Comparison of ENCODE assay signal across 21 mouse cellular contexts in the genomic region with DNA sequence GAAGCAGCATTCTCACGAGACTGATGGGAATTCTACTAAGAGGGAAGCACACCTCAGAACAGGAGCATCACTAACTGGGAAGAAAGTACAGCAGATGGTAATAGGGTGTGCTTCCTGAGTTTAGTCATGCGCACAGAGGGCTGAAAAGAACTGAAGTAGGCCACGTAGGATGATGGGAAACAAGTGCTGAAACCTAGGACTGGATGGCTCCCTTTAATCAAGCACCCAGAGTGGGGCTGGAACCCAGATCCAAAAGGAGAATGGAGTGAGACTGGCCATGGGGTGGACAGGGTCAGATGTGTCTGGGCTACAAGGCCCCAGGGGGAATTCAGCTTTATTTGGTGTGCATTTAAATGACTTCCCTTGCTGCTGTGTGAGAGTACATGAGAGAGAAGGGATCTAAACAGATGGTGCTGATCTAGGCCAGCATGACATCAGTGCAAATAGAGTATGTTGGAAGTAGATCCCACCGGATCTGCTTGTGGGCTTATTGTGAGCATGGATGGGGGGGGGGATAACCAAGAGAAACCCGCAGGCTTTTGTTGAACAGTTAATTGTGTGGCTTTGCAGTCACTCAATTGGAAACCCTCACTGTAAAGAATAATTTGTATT. TPM values are rescaled to one million over a fixed set of nuclear protein-coding genes. Genes with fewer than 3 reads are reported as not detected.
DNase-seq lines count a peak whose midpoint lies in the region; ATAC-seq lines count a peak whose summit lies in the region.
"Had no signal": no experiment of that assay in that cellular context is flagged by ENCODE, and none has a peak within 500 bp of the region (broad histone marks: within the 10 kb centered on the region; RNA-seq: fewer than 3 reads in every experiment).

No protein-coding gene starts in this region.

- 51% methylated on average over 5 of the region's 5 CpGs for WGBS in hindbrain, embryonic 14.5 days
- WGBS in kidney, embryonic 16.5 days = 88% methylated on average over 5 of the region's 5 CpGs
- 90% methylated on average over 5 of the region's 5 CpGs for WGBS in kidney, embryonic 15.5 days

- peak; percentile 31 to 43 for DNase-seq in cerebellum, postnatal 25 days
- no peak for DNase-seq in cerebellum, adult 11-12 months
- DNase-seq in retina, postnatal 1 day = peak; percentile 56
- no peak for DNase-seq in retina, embryonic 14.5 days (ENCODE audit: low spot score)
- DNase-seq in hindbrain, embryonic 14.5 days (ENCODE audit: low spot score) = no peak
- DNase-seq: adrenal gland, adult 2 months; B cell, adult 2 months; gastrocnemius, adult 2 months; heart, postnatal 14 days; kidney, adult 11 months; kidney, postnatal 36 days; liver; lung, embryonic 14.5 days; thymus, adult 2 months had no signal

- H3K27me3 ChIP-seq in hindbrain, embryonic 14.5 days (ENCODE audit: control insufficient read depth, insufficient read depth, low read length) = no peaks in the 10 kb centered on the region
- no peaks in the 10 kb centered on the region for H3K27me3 ChIP-seq in kidney, embryonic 16.5 days (ENCODE audit: insufficient read depth, low read length)
- H3K27me3 ChIP-seq in kidney, embryonic 15.5 days = no peaks in the 10 kb centered on the region

- no peak overlapping the region for H3K4me3 ChIP-seq in hindbrain, embryonic 14.5 days (replicated peaks; ENCODE audit: low read length)
- no peak overlapping the region for H3K4me3 ChIP-seq in kidney, embryonic 16.5 days (ENCODE audit: low read length)
- no peak overlapping the region for H3K4me3 ChIP-seq in kidney, embryonic 15.5 days (replicated peaks)
- H3K4me3 ChIP-seq: erythroblast, embryonic 14.5 days; gastrocnemius, adult 2 months had no signal

- peaks cover 64% of the 10 kb centered on the region for H3K36me3 ChIP-seq in hindbrain, embryonic 14.5 days (replicated peaks; ENCODE audit: control insufficient read depth, insufficient read depth)
- peaks cover 29% of the 10 kb centered on the region for H3K36me3 ChIP-seq in kidney, embryonic 16.5 days (ENCODE audit: insufficient read depth, low read length)
- peaks cover 65% of the 10 kb centered on the region for H3K36me3 ChIP-seq in kidney, embryonic 15.5 days

- no peak overlapping the region for H3K4me2 ChIP-seq in hindbrain, embryonic 14.5 days (replicated peaks)
- H3K4me2 ChIP-seq in kidney, embryonic 16.5 days (replicated peaks; ENCODE audit: low read depth, low read length) = no peak overlapping the region
- H3K4me2 ChIP-seq in kidney, embryonic 15.5 days = no peak overlapping the region
- H3K4me2 ChIP-seq: lung, embryonic 14.5 days had no signal

- H3K9ac ChIP-seq in hindbrain, embryonic 14.5 days = no peak overlapping the region
- H3K9ac ChIP-seq in kidney, embryonic 16.5 days (replicated peaks; ENCODE audit: low read length) = no peak overlapping the region
- H3K9ac ChIP-seq in kidney, embryonic 15.5 days = no peak overlapping the region
- H3K9ac ChIP-seq: lung, embryonic 14.5 days had no signal

- H3K9me3 ChIP-seq in hindbrain, embryonic 14.5 days (ENCODE audit: control insufficient read depth, low read length) = no peaks in the 10 kb centered on the region
- no peaks in the 10 kb centered on the region for H3K9me3 ChIP-seq in kidney, embryonic 16.5 days (ENCODE audit: low read length)
- no peaks in the 10 kb centered on the region for H3K9me3 ChIP-seq in kidney, embryonic 15.5 days (replicated peaks)

- peak overlapping the region; percentile 53 for H3K27ac ChIP-seq in hindbrain, embryonic 14.5 days
- H3K27ac ChIP-seq in kidney, embryonic 16.5 days (ENCODE audit: low read length) = no peak overlapping the region
- H3K27ac ChIP-seq in kidney, embryonic 15.5 days = no peak overlapping the region
- H3K27ac ChIP-seq: gastrocnemius, adult 2 months had no signal

- H3K4me1 ChIP-seq in hindbrain, embryonic 14.5 days (replicated peaks; ENCODE audit: control insufficient read depth, insufficient read depth, low read length) = peaks cover 21% of the 10 kb centered on the region
- peaks cover 7% of the 10 kb centered on the region; the same call in 1 of the 2 replicates for H3K4me1 ChIP-seq in kidney, embryonic 16.5 days (ENCODE audit: insufficient read depth, low read length)
- H3K4me1 ChIP-seq in kidney, embryonic 15.5 days = 0 out of 2 replicates have a peak, but pooled peaks cover 2% of the 10 kb centered on the region

- ATAC-seq in hindbrain, embryonic 14.5 days (ENCODE audit: low FRiP score) = no peak
- no peak for ATAC-seq in granulocyte monocyte progenitor cell, adult 5-6 weeks (replicated peaks; ENCODE audit: poor library complexity, severe bottlenecking)
- ATAC-seq in kidney, embryonic 16.5 days (ENCODE audit: low FRiP score, low TSS enrichment) = no peak
- no peak for ATAC-seq in kidney, embryonic 15.5 days (replicated peaks; ENCODE audit: low FRiP score)

RNA-seq across cellular contexts. Expression of a gene that starts 36.5 kb away (rescaled TPM):
- not detected in 2 replicates for polyA plus RNA-seq in hindbrain, embryonic 14.5 days (2014; fragmentation: Nextera tagmentation; extraction: Ambion mirVana)
- total RNA-seq in granulocyte monocyte progenitor cell, adult 5-6 weeks (2014; fragmentation: Nextera tagmentation) = not detected in 2 replicates
- not detected in 2 replicates for total RNA-seq in granulocyte monocyte progenitor cell, adult 5-6 weeks (2017)
- not detected in 2 replicates for polyA plus RNA-seq in kidney, embryonic 16.5 days (2015; fragmentation: Nextera tagmentation; extraction: Ambion mirVana)
- not detected in 2 replicates for polyA plus RNA-seq in kidney, embryonic 15.5 days (2015; fragmentation: Nextera tagmentation; extraction: Ambion mirVana)
- total RNA-seq: adrenal gland, adult 2 months; gastrocnemius, adult 2 months; heart, adult 8-10 months; heart, postnatal 14 days; left cerebral cortex, postnatal 10 days; megakaryocyte progenitor cell, adult 5-6 weeks had no signal
- polyA plus RNA-seq: adrenal gland, adult 2 months; erythroblast, embryonic 14.5 days; lung, embryonic 14.5 days; thymus, adult 2 months had no signal

Comparison
In these comparisons a context has a peak if more than half of its experiments do, and no peak if none do; other contexts are left out.
1. DNase-seq: peak in cerebellum, postnatal 25 days (2 of 2) and retina, postnatal 1 day (single experiment); none in cerebellum, adult 11-12 months (single experiment), retina, embryonic 14.5 days (single experiment) and hindbrain, embryonic 14.5 days (single experiment).